Mouse (Mus musculus) embryonic fibroblast, embryonic 13.5 days (primary cell): ENCODE measurements at regions not wholly inside any gene's neighbourhood (a gene's known extent, or its start where the extent isn't known, plus 50 kb on each side); places are given as distances from the start of the nearest gene placed in this dataset.

Source experiments
- H3K27ac ChIP-seq: 2 replicates; pipeline ENCODE4 v1.5.1; 2012; ENCODE audit warnings: low read length, control low read depth, inconsistent platforms; ENCODE audit not compliant: insufficient read depth
- H3K4me1 ChIP-seq: 2 replicates; pipeline ENCODE4 v1.6.1; 2011; ENCODE audit warnings: low read length; ENCODE audit not compliant: control insufficient read depth, insufficient read depth
- H3K4me3 ChIP-seq: 2 replicates; pipeline ENCODE4 v1.5.1; 2011; ENCODE audit warnings: mild to moderate bottlenecking, control low read depth, low read length; ENCODE audit not compliant: insufficient read depth
- CTCF ChIP-seq: IDR thresholded peaks from 2 replicates; pipeline ENCODE4 v1.5.1; 2011; ENCODE audit warnings: mild to moderate bottlenecking, control low read depth, low read length, moderate library complexity, borderline replicate concordance; ENCODE audit not compliant: insufficient read depth
- POLR2A ChIP-seq: IDR thresholded peaks from 2 replicates; pipeline ENCODE4 v1.6.1; 2011; ENCODE audit warnings: low read depth, mild to moderate bottlenecking, control low read depth, low read length, moderate library complexity

GRCm38 (mm10) chr3:57228400-57228799 lies 73.4 kb downstream of the Tm4sf1 start:
- no peak overlapping the region for H3K4me3 ChIP-seq
- TF ChIP-seq POLR2A (no peak), CTCF (no peak)
- H3K4me1 ChIP-seq = no peaks in the 10 kb centered on the region

GRCm38 (mm10) chr3:57223773-57224172 lies 78.0 kb downstream of the Tm4sf1 start:
- Histone ChIP-seq H3K4me3 (no peak overlapping the region), H3K27ac (no peak overlapping the region), H3K4me1 (0 out of 2 replicates have a peak, but pooled peaks cover 3% of the 10 kb centered on the region)
- TF ChIP-seq POLR2A = no peak
- TF ChIP-seq CTCF = no peak

More at GRCm38 (mm10) chr3:57228400-57228799, 73.4 kb downstream of the Tm4sf1 start:
- no peak overlapping the region for H3K27ac ChIP-seq

- H3K4me3 ChIP-seq = no peak overlapping the region
- H3K4me1 ChIP-seq = 0 out of 2 replicates have a peak, but pooled peaks cover 3% of the 10 kb centered on the region
- peak overlapping the region; percentile 69 for H3K27ac ChIP-seq
- no peak for TF ChIP-seq CTCF
- no peak for TF ChIP-seq POLR2A
These were observed 79.4 kb downstream of the Tm4sf1 start for GRCm38 (mm10) chr3:57222318-57222914.

- TF ChIP-seq CTCF = no peak
- no peak for TF ChIP-seq POLR2A
- H3K4me3 ChIP-seq = no peak overlapping the region
- H3K4me1 ChIP-seq = 0 out of 2 replicates have a peak, but pooled peaks cover 3% of the 10 kb centered on the region
- no peak overlapping the region for H3K27ac ChIP-seq
These were observed 83.4 kb downstream of the Tm4sf1 start for GRCm38 (mm10) chr3:57218431-57218830.

- H3K4me3 ChIP-seq = no peak overlapping the region
- H3K4me1 ChIP-seq = 0 out of 2 replicates have a peak, but pooled peaks cover 2% of the 10 kb centered on the region
- no peak for TF ChIP-seq POLR2A
- TF ChIP-seq CTCF = no peak
- H3K27ac ChIP-seq = no peak overlapping the region; the same call in 1 of the 2 replicates
These were observed 97.6 kb downstream of the Tm4sf1 start for GRCm38 (mm10) chr3:57204066-57204723.

- H3K27ac ChIP-seq = no peak overlapping the region
- H3K4me3 ChIP-seq = no peak overlapping the region
- 0 out of 2 replicates have a peak, but pooled peaks cover 2% of the 10 kb centered on the region for H3K4me1 ChIP-seq
- no peak for TF ChIP-seq POLR2A
- no peak for TF ChIP-seq CTCF
These were observed 98.4 kb downstream of the Tm4sf1 start for GRCm38 (mm10) chr3:57203418-57203817.

GRCm38 (mm10) chr3:57181587-57181986 lies 120.2 kb downstream of the Tm4sf1 start:
- Histone ChIP-seq H3K4me3 (no peak overlapping the region), H3K27ac (no peak overlapping the region), H3K4me1 (peaks cover 2% of the 10 kb centered on the region; the same call in 1 of the 2 replicates)
- TF ChIP-seq CTCF (no peak), POLR2A (no peak)

GRCm38 (mm10) chr3:57153177-57153948 lies 148.4 kb downstream of the Tm4sf1 start:
- Histone ChIP-seq H3K4me1 (no peaks in the 10 kb centered on the region), H3K27ac (no peak overlapping the region), H3K4me3 (no peak overlapping the region)
- TF ChIP-seq CTCF (no peak), POLR2A (no peak)

GRCm38 (mm10) chr3:57149156-57149555 lies 152.6 kb downstream of the Tm4sf1 start:
- H3K27ac ChIP-seq = no peak overlapping the region
- H3K4me1 ChIP-seq = no peaks in the 10 kb centered on the region
- no peak overlapping the region for H3K4me3 ChIP-seq
- TF ChIP-seq CTCF (no peak), POLR2A (no peak)
